Mouse (Mus musculus): ENCODE results near the gene Npsr1. TPM values are rescaled to one million over a fixed set of nuclear protein-coding genes. Genes with fewer than 3 reads are reported as not detected.

The Npsr1 gene
- polyA plus RNA-seq, 1 experiment from 2014 or later = not detected

DNA sequence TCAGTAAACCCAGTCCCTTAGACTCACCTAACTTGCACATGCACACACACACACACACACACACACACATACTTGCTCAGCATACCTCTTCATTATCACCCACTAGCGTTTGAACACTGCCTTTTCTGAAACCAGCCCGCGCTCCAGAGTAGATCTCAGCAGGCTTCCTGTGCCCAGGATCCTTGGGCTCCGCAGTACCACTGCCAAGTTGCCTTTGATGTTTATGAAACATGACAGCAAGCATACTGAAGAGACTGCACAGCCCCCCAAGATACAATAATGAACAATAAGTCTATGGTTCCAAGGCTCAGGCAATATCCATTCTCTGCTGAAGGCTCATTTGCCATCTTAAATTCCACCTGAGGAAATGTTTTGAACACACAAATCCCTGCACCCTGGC is 1.8 kb downstream of the Npsr1 start:
- Histone ChIP-seq H3K4me2 (replicated peaks; ENCODE audit: low read depth, low read length) (no peak overlapping the region), H3K36me3 (ENCODE audit: insufficient read depth, low read length) (no peaks in the 10 kb centered on the region), H3K4me1 (ENCODE audit: insufficient read depth, low read depth, low read length) (no peaks in the 10 kb centered on the region), H3K4me3 (ENCODE audit: low read depth, low read length) (no peak overlapping the region), H3K9ac (replicated peaks; ENCODE audit: low read depth) (no peak overlapping the region), H3K9me3 (ENCODE audit: low read length) (no peaks in the 10 kb centered on the region), H3K27ac (ENCODE audit: low read length) (no peak overlapping the region), H3K27me3 (replicated peaks; ENCODE audit: insufficient read depth, low read length) (no peaks in the 10 kb centered on the region)
- ATAC-seq (no peak), DNase-seq (ENCODE audit: low spot score) (no peak)
- no peak for TF ChIP-seq CTCF (IDR thresholded peaks at IDR 0.05)
- TF ChIP-seq EP300 (IDR thresholded peaks at IDR 0.05) = no peak
- WGBS = 76% methylated on average over 4 of the region's 4 CpGs

- ATAC-seq = no peak
Observed at GRCm38 (mm10) chr9:24119423-24119822, 21.6 kb downstream of the Npsr1 start.

DNA sequence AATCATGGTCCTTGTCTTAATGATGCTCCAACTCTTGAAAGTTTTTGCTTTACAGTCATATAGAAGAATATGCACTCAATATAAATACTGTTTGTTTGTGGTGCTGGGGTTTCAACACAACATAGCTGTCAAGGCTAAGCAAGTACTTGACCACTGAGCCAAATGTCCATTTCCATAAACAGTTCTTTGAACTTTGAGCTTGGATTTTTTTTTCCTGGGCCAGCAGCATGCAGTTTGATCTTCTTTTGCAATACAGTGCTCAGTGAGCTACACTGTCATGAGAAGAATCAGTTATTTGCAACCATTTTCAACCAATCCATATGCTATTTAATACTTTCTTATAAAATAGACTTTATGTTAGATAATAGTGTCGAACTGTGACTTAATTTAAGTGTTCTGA is 35.3 kb downstream of the Npsr1 start:
- no peak overlapping the region for H3K9ac ChIP-seq (replicated peaks; ENCODE audit: low read depth)
- ATAC-seq = no peak
- no peak for TF ChIP-seq EP300 (IDR thresholded peaks at IDR 0.05)
- TF ChIP-seq CTCF (IDR thresholded peaks at IDR 0.05) = no peak
- no peak overlapping the region for H3K4me3 ChIP-seq (ENCODE audit: low read depth, low read length)
- H3K36me3 ChIP-seq (ENCODE audit: insufficient read depth, low read length) = no peaks in the 10 kb centered on the region
- H3K4me2 ChIP-seq (replicated peaks; ENCODE audit: low read depth, low read length) = no peak overlapping the region
- 77% methylated on average over 1 of the region's 1 CpGs for WGBS
- no peaks in the 10 kb centered on the region for H3K9me3 ChIP-seq (ENCODE audit: low read length)
- H3K4me1 ChIP-seq (ENCODE audit: insufficient read depth, low read depth, low read length) = no peaks in the 10 kb centered on the region
- H3K27me3 ChIP-seq (replicated peaks; ENCODE audit: insufficient read depth, low read length) = no peaks in the 10 kb centered on the region
- no peak for DNase-seq (ENCODE audit: low spot score)
- no peak overlapping the region for H3K27ac ChIP-seq (ENCODE audit: low read length)

More at GRCm38 (mm10) chr9:24119423-24119822, 21.6 kb downstream of the Npsr1 start:
- Histone ChIP-seq H3K36me3 (ENCODE audit: insufficient read depth, low read length) (no peaks in the 10 kb centered on the region), H3K9me3 (ENCODE audit: low read length) (no peaks in the 10 kb centered on the region), H3K4me3 (ENCODE audit: low read depth, low read length) (no peak overlapping the region), H3K4me1 (ENCODE audit: insufficient read depth, low read depth, low read length) (no peaks in the 10 kb centered on the region), H3K27ac (ENCODE audit: low read length) (no peak overlapping the region), H3K9ac (replicated peaks; ENCODE audit: low read depth) (no peak overlapping the region), H3K4me2 (replicated peaks; ENCODE audit: low read depth, low read length) (no peak overlapping the region), H3K27me3 (replicated peaks; ENCODE audit: insufficient read depth, low read length) (no peaks in the 10 kb centered on the region)
- DNase-seq (ENCODE audit: low spot score) = peak; percentile 55
- 35% methylated on average over 4 of the region's 4 CpGs for WGBS
- TF ChIP-seq EP300 (IDR thresholded peaks at IDR 0.05) (no peak), CTCF (IDR thresholded peaks at IDR 0.05) (peak; percentile 74)

- ATAC-seq = no peak
- H3K4me3 ChIP-seq (ENCODE audit: low read depth, low read length) = no peak overlapping the region
- H3K4me1 ChIP-seq (ENCODE audit: insufficient read depth, low read depth, low read length) = no peaks in the 10 kb centered on the region
- no peaks in the 10 kb centered on the region for H3K9me3 ChIP-seq (ENCODE audit: low read length)
- no peaks in the 10 kb centered on the region for H3K27me3 ChIP-seq (replicated peaks; ENCODE audit: insufficient read depth, low read length)
- TF ChIP-seq CTCF (IDR thresholded peaks at IDR 0.05) = no peak
- no peaks in the 10 kb centered on the region for H3K36me3 ChIP-seq (ENCODE audit: insufficient read depth, low read length)
- H3K9ac ChIP-seq (replicated peaks; ENCODE audit: low read depth) = no peak overlapping the region
- no peak overlapping the region for H3K27ac ChIP-seq (ENCODE audit: low read length)
- no peak for DNase-seq (ENCODE audit: low spot score)
- H3K4me2 ChIP-seq (replicated peaks; ENCODE audit: low read depth, low read length) = no peak overlapping the region
Observed at GRCm38 (mm10) chr9:24136354-24136753, 38.6 kb downstream of the Npsr1 start.

- Histone ChIP-seq H3K4me3 (ENCODE audit: low read depth, low read length) (no peak overlapping the region), H3K9ac (replicated peaks; ENCODE audit: low read depth) (no peak overlapping the region), H3K4me1 (ENCODE audit: insufficient read depth, low read depth, low read length) (no peaks in the 10 kb centered on the region), H3K27ac (ENCODE audit: low read length) (no peak overlapping the region), H3K27me3 (replicated peaks; ENCODE audit: insufficient read depth, low read length) (no peaks in the 10 kb centered on the region), H3K4me2 (replicated peaks; ENCODE audit: low read depth, low read length) (no peak overlapping the region), H3K9me3 (ENCODE audit: low read length) (no peaks in the 10 kb centered on the region), H3K36me3 (ENCODE audit: insufficient read depth, low read length) (no peaks in the 10 kb centered on the region)
- no peak for ATAC-seq
- TF ChIP-seq EP300 (IDR thresholded peaks at IDR 0.05) = no peak
- TF ChIP-seq CTCF (IDR thresholded peaks at IDR 0.05) = no peak
- WGBS = 76% methylated on average over 2 of the region's 2 CpGs
- no peak for DNase-seq (ENCODE audit: low spot score)
Observed at GRCm38 (mm10) chr9:24144341-24144740, 46.5 kb downstream of the Npsr1 start.

- Histone ChIP-seq H3K4me3 (ENCODE audit: low read depth, low read length) (no peak overlapping the region), H3K4me1 (ENCODE audit: insufficient read depth, low read depth, low read length) (no peaks in the 10 kb centered on the region), H3K9ac (replicated peaks; ENCODE audit: low read depth) (no peak overlapping the region), H3K27me3 (replicated peaks; ENCODE audit: insufficient read depth, low read length) (no peaks in the 10 kb centered on the region), H3K4me2 (replicated peaks; ENCODE audit: low read depth, low read length) (no peak overlapping the region), H3K9me3 (ENCODE audit: low read length) (no peaks in the 10 kb centered on the region), H3K27ac (ENCODE audit: low read length) (no peak overlapping the region), H3K36me3 (ENCODE audit: insufficient read depth, low read length) (no peaks in the 10 kb centered on the region)
- ATAC-seq (no peak), DNase-seq (ENCODE audit: low spot score) (peak; percentile 16)
- no peak for TF ChIP-seq CTCF (IDR thresholded peaks at IDR 0.05)
- no peak for TF ChIP-seq EP300 (IDR thresholded peaks at IDR 0.05)
- 28% methylated on average over 1 of the region's 1 CpGs for WGBS
Observed at GRCm38 (mm10) chr9:24157208-24157607, 59.4 kb downstream of the Npsr1 start.

DNA sequence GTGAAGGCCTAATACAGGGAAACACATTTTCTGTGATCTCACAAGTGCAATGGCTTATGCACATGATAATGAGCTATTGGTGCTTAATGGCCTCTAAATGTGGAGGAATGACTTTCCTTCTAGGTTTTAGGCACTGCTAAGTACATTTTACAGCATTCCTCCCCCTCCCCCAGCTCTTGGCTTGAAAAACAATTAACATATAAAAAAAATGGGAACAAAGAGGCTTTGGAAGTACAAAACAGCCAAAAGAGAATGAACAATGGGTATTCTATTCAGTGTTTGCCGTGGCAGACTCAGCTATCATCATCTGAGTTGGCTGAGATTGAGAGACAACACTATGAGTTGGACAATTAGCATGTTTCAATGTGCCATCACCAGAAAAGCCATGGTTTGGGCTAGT is 62.6 kb downstream of the Npsr1 start:
- TF ChIP-seq EP300 (IDR thresholded peaks at IDR 0.05) (no peak), CTCF (IDR thresholded peaks at IDR 0.05) (no peak)
- no peaks in the 10 kb centered on the region for H3K36me3 ChIP-seq (ENCODE audit: insufficient read depth, low read length)
- H3K4me3 ChIP-seq (ENCODE audit: low read depth, low read length) = no peak overlapping the region
- no peak for ATAC-seq
- 62% methylated on average over 1 of the region's 1 CpGs for WGBS
- no peaks in the 10 kb centered on the region for H3K4me1 ChIP-seq (ENCODE audit: insufficient read depth, low read depth, low read length)
- H3K4me2 ChIP-seq (replicated peaks; ENCODE audit: low read depth, low read length) = no peak overlapping the region
- no peak for DNase-seq (ENCODE audit: low spot score)
- H3K9me3 ChIP-seq (ENCODE audit: low read length) = no peaks in the 10 kb centered on the region
- H3K27me3 ChIP-seq (replicated peaks; ENCODE audit: insufficient read depth, low read length) = no peaks in the 10 kb centered on the region
- no peak overlapping the region for H3K9ac ChIP-seq (replicated peaks; ENCODE audit: low read depth)
- H3K27ac ChIP-seq (ENCODE audit: low read length) = no peak overlapping the region

Data from lung, postnatal 0 days (tissue).